Mouse (Mus musculus): ENCODE measurements around the gene Rcn3.
"Not testable (repeated sequence)": the region's sequence is repeated elsewhere in the genome, so short reads cannot be mapped to it uniquely, and the experiment has no call there.

Gene Rcn3

DNA sequence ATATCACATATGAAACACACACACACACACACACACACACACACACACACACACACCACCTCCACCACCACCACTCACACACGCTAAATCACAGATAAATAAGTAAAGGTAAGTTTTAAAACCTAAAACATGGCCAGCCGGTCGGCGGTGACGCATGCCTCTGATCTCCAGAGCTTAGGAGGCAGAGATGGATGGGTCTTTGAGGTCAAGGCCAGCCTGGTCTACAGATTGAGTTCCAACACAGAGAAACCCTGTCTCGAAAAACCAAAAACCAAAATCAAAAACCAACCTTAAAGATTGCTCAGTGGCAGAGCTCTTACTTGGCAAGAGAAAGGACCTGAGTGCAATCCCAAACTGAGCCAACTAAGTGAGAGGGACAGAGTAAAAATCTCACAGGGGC is 8.0 kb upstream of the Rcn3 start:
- intact Hi-C loops (cut with DNase I) = no loop called here

DNA sequence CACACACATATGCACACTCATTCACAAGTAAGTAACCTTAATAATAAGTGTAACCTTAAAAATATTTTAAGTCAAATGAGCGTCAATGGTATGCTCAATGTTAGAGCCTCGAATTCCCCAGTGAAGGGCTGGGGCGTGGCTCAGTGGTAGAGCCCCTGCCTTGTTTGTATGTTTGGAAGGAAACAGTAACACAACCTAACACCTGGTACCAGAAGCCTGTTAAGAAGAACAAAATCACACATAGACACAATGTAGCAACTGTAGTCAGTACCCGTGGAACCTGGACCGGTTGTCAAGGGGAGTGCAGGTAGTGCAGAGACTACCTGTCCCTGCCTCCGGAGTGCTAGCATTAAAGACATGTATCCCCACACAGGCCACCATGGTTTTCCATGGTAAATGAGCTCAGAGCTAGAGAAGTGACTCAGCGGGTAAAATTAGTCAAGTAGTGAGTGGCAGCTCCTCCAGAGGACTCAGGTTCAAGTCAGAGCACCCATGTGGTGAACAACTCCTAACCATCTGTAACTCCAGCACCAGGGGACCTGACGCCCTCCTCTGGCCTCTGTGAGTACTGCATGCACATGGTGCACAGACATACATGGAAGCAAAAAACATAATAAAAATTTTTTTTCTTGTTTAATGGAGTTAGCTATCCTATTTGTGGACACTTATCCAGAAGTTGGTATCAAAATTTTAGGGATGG is 6.7 kb upstream of the Rcn3 start:
- intact Hi-C loops (cut with DNase I) = no loop called here

DNA sequence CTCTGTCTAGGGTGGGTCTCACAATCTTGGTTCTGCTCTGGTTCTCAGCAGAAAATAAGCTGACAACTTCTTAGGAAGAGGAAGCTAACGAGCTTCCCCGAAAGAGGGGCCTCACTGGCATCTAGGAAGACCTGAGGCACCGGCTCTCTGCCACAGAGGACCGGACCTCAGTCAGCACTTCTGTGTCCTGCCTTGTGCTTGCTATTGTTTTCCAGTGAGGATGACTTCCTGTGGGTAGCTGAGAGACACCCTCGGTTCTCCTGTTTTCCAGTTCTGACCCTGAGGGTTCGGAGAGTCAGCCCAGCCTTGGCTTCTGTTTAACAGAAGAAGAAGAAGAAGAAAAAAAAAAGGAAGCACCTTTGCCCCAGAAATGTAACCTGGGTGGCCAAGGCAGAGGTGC is 5.5 kb upstream of the Rcn3 start:
- intact Hi-C loops (cut with DNase I) = no loop called here

DNA sequence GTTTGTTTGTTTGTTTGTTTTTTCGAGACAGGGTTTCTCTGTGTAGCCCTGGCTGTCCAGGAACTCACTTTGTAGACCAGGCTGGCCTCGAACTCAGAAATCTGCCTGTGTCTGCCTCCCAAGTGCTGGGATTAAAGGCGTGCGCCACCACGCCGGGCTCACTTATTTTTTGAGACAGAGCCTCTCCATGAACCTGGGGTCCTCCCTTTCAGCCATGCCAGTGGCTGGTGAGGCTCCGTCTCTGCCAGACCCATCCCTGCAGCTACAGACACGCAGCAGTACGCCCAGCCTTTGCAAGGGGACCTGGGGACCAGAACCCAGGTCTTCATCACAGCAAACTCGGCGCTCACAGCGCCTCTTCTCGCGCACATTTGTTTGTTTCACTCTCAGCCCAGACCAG is 3.9 kb upstream of the Rcn3 start:
- intact Hi-C loops (cut with DNase I) = not testable (repeated sequence)

DNA sequence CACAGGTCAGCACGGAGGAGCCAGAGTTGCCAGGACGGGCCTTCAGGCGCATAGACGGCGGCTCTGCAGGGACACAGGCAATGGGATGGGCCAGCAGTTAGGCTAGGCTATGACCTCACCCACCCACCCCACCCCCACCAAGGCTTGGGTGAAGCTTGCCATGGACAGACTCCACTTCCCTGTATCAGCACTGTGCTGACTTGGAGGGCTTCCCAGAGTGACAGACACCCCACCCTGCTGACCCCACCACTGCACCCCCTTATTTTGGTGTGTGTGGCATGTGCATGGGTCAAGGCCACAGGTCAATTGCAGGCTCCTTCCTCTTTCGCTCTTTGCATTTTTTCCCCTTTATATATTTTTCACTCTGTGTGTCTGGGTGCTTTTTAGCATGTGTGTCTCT is 3.3 kb upstream of the Rcn3 start:
- intact Hi-C loops (cut with DNase I) = no loop called here

DNA sequence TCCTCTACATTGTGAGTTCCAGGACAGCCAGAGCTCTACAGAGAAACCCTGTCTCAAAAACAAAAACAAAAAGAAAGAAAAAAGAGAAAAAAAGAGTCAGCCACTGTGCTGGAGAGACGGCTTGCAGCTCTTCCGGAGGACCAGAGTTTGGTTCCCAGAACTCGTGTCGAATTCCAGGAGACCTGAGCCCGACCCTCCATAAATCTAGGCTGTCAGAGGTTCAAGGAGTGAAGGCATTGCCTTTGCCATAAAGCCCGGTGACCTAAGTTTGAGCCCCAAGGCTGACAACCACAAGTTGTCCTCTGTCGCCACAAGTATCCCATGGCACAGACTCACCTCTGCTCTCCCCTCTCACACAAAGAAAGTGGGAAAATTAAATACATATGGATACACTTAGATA is 2.1 kb upstream of the Rcn3 start:
- intact Hi-C loops (cut with DNase I) = loop anchor here (5.0 kb wide), 1 partner anchor 108 kb away; the partner anchor contains the start of gene Ccdc155

DNA sequence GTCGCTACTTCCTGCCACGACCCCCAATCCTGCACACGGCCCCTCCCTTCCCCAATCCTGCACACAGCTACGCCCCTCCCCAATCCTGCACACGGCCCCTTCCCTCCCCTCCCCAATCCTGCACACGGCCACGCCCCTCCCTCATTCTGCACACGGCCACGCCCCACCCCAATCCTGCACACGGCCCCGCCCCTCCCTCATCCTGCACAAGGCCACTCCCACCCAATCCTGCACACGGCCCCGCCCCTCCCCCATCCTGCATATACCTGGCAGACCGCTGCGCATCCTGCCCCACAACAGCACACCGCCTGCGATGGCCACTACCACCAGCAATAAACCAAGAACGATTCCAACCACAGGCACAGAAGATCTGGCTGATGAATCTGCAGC is 1.5 kb upstream of the Rcn3 start:
- intact Hi-C loops (cut with DNase I) = loop anchor here (5.0 kb wide), 1 partner anchor 109 kb away; the partner anchor contains the start of gene Ccdc155

DNA sequence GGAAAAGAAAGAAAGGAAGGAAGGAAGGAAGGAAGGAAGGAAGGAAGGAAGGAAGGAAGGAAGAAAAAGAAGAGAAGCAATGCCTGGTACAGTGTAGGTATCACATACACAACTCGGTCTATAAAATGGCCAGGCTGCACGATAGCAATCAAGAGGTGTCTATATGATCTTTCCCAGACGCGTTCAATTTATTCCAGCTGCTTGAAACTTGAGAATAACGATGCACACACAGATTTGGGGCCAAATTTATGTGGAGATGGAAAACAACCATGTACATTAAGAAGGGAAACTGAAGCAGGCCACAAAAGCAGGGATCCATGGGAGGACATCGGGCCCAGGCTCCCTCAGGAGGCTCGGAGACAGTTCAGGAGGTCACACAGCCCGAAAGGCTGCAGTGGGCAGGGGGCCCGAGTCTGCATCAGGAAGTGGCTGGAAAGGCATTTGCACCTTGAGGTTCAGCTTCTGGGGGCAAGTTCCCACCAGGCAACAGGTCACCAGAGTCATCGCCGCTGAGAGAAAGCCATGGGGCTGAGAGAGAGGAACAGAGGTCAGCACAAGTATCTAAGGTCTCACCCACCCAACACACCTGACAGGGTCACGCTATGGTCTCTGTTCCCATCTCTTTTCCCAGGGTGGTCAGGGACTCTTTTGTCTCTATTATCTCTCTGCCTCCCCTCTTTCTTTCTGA is 951 bp upstream of the Rcn3 start:
- intact Hi-C loops (cut with DNase I) = loop anchor here (5.0 kb wide), 1 partner anchor 109 kb away; the partner anchor contains the start of gene Ccdc155

DNA sequence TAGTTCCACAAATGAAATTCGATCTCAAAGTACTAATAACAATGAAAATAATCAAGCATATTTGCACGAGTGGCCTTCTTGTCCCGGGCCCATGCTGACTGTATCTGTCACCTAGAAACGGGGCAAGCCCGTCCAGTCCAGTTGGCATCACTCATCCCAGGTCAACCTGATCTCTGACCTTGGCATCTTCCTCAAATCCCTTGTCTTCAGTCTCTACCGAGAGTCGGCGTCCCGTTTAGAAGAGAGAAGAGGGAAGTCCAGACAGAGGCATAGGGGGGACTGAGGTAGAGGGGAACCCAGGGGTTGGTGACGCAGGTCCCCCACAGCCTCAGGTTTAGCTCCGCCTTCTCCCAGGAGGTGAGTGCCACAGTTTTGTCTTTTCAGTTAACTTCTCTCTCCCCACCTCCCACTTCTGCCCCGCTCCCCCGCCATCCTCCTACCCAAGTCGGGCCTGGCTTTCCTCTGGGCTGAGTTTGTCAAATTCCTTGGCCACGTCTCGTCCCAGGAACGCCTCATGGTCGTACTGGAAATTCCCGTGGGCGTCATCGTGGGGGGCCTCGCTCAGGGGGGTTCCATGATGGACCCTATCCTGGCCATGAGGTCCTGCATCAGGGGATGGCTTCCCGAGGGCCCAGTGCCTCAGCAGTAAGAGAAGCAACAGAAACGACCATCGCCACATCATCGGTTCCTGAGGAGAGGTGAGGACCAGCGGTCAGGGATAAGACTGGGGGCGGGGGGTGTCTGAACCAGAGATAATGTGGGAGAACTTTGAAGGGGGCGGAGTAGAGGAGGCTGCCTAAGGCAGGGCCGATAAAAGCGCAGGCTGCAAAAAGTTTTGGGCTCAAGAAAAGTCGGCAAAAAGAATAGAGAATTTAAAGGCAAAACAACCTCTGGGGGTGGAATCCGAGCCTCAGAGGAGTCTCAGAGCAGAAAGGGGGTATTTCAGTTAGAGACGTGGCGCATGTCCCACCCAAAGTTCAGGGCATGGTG is 725 bp downstream of the Rcn3 start:
- intact Hi-C loops (cut with DNase I) = loop anchor here (5.0 kb wide), 1 partner anchor 111 kb away; the partner anchor contains the start of gene Ccdc155

DNA sequence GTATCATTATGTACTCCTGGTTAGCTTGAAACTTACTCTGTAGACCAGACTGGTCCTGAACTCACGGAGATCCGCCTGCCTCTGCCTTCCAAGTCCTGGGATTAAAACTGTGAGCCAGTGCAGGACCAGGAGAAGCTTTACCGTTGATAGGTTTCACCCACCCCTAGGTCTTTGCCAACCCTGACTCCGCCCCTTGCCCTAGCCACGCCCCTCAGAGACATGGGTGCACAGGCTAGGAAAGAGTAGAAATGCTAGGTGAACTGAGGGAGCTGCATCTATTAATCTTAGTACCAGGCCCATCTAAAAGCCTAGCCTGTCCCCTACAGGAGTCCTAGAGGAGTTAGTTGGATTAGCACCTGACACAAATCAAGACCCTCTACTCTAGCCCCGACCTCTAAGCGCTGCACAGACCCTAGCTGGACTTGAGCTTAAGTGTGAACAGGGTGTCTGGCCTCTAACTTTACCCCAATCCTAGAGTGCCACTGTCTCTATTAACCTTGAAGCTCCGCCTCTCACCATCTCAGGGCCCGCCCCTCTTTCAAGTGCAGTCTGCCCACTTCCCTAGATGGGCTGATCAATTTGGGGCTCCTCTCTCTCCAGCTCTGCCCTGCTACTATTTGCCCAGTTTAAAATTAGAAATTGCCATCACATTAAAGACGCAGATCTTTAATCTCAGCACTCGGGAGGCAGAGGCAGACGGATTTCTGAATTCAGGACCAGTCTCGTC is 1.6 kb downstream of the Rcn3 start:
- intact Hi-C loops (cut with DNase I) = loop anchor here (5.0 kb wide), 1 partner anchor 112 kb away; the partner anchor contains the start of gene Ccdc155

DNA sequence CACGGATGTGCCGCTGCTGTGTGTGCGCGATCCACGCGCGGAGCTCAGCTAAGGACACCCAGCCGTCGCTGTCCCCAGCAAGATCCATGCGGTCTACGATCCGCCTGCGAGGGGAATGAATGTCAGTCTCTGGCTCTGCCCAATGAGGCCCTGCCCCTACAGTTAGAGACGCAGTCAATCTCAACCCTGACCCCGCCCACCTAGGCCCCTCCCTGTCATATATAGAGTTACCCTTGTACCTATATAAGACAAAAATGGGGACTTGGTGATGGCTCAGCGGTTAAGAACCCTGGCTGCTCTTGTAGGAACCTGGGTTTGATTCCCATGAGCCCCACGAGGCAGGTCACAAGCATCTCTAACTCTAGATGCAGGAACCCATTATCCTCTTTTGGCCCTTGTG is 3.4 kb downstream of the Rcn3 start:
- intact Hi-C loops (cut with DNase I) = no loop called here

DNA sequence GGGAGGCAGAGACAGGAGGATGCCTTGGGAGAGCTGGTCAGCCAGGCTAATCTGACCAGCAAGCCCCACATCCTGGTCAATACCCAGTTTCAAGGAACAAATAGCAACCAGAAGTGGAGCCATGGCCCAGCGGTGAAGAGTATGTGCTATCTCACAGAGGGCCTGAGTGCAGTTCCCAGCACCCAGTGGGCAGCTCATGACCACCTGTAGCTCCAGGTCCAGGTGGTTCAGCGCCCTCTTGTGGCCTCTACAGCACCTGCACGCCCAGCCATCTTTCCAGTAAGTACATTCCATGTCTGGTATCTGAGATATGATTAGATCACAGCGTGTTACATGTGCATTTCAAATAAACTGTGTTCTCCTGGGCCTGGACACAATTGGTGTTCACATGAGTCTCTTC is 5.9 kb downstream of the Rcn3 start:
- intact Hi-C loops (cut with DNase I) = no loop called here

DNA sequence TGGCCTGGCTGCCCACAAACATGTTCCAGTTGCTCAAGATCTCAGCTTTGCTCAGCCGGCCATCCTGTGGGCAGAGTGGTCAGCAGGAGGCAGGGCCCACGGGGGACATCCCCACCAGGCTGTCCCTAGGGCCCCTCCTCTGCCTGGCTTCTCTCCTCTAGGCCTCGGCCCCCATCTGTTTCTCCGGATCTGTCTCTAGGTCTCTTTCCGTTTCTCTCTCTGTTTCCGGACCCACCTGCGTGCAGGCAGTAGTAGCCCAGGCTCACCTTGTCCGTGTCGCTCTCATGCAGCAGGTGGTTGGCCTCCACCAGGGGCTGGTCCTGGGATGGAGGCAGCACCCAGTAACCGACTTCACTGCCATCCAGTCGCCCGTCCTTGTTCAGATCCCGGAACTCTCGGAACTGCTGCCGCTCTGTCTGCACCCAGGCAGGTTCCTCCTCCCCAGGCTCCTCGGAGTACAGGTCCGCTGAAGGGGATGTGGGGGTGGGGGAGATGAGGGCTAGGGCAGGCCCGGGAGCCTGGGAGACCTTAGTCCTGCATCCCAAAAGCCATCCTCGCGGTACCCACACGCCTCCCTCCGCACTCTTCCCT is 8.6 kb downstream of the Rcn3 start:
- intact Hi-C loops (cut with DNase I) = loop anchor here (5.0 kb wide), 1 partner anchor 39 kb away; the partner anchor contains the start of gene Rps11

DNA sequence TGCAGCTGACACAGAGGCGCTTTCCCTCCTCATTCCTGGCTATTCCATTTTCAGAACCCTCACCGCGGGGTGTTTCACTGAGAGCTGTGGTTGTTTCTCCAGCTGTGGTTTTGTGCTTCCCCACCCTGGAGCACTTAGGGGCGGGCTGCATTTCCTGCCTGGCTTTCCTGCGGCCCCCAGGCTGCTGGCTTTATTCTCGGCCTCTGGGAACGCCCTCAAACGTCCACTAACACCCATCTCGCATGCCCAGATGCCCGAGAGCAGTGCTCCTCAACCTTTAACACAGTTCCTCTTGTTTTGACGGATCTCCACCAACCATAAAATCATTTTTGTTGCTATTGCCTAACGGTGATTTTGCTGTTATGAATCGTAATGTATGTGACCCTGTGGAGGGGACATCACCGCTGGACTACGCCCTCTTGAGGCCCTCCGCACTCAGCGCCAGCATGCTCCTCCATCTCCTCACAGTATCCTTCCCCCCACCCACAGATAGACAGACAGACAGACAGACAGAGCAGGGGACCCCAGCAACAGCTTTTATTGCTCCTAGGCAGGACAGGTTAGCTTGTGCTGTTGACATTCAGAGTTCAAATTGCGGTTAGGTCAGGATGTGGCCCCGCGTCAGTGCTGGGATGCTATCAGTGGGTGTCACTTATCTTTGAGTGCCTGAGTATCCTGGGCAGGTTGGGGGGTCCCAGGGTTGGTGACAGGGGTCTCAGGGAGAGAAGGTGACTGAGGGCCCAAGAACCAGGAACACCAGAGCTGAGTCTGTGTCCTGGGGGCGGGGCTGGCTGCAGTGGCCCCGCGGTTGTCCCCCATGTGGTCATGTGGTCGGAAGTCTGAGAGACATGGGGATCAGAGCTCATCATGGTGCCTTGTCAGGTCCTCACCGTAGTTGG is 9.4 kb downstream of the Rcn3 start:
- intact Hi-C loops (cut with DNase I) = loop anchor here (5.0 kb wide), 1 partner anchor 40 kb away; the partner anchor contains the start of gene Rps11

DNA sequence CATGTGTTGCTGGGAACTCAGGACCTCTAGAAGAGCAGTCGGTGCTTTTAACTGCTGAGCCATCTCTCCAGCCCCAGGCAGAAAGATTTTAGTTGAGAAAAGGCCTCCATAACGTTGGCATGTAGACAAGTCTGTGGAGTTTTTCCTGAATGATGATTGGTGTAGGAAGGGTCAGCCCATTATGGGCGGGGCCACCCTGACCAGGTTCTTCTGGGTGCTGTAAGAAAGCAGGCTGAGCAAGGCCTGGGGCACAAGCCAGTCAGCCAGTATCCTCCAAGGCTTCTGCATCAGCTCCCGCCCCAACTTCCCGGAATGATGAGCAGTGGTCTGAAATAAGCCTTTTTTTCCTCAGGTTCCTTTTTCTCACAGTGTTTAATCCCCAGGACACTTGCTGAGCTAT is 11.0 kb downstream of the Rcn3 start:
- intact Hi-C loops (cut with DNase I) = loop anchor here (5.0 kb wide), 1 partner anchor 41 kb away; the partner anchor contains the start of gene Rps11

DNA sequence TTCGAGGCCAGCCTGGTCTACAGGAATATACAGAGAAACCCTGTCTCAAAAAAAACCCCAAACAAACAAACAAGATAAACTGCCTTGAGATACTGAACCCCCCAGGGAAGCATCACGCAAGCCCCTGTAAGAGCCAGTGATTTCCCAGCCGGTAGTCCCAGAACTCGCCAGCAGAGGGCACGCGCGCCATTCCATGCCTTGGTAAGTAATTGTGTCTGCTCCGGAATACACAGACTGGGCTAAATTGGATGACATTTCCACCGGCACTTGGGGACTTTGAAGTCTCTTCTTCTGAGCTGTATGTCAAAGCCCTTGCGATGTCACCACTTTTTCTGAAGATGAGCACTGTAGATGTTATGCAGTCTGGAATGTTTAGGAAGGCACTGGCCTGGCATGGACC is 12.2 kb downstream of the Rcn3 start:
- intact Hi-C loops (cut with DNase I) = loop anchor here (1.0 to 5.0 kb wide), 3 partner anchors 42 to 122 kb away; partner anchors contain the start of genes Ccdc155, Flt3l, Gm45713 and Rps11

DNA sequence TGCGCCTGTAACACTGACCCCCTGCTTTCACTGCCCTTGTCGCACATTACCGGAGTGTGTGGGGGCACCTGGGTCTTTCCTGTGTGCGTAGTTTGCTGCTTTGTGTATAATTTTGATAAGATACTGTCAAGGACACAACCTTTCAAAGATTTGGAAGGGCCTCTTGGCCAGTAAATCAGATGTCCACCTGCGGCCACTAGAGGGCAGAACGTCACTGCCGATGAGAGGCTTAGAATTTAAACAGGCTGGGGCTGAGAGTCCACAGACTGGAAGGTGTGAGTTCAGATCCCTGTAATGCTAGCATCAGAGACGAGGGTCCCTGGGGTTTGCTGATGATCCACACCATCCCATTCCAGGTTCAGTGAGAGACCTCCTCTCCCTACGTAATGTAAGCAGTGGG is 13.5 kb downstream of the Rcn3 start:
- intact Hi-C loops (cut with DNase I) = loop anchor here (5.0 kb wide), 1 partner anchor 124 kb away; the partner anchor contains the start of gene Ccdc155

DNA sequence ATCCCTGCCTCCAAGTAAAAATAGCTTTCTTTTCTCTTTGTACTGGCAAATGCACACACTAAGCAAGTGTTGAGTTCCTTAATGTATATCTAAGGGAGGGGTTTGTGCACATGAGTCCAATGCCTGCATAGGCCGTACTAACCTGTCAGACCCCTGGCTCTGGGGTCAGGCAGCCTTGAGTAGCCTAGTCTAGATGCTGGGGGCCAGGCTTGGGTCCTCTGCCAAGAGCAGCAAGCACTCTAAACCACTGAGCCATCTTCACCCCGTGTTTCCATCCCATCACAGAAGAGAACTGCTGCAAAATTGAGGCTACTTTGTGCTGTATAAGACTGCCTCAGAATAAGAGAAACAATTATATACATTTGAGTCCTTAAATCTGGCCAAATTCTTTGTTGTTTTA is 14.2 kb downstream of the Rcn3 start:
- intact Hi-C loops (cut with DNase I) = loop anchor here (5.0 kb wide), 1 partner anchor 124 kb away; the partner anchor contains the start of gene Ccdc155

DNA sequence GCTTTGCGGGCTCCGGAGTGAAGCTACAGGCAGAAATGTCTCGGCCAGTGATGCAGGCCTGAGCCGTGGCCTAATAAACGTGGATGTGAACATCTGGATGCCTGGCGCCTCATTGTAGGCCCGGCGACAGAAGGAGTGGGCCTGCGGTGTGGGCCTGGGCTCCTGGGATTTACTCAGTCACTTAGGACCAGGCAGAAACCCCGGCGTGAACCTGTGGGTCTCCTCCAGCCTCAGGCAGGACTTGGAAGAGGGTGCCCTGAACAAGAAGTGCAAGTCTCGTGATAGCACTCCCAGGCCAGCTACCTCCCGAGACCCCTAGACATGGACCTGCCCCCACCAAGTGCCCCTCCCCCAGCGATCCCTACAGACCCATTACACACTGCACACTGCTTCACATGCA is 14.7 kb downstream of the Rcn3 start:
- intact Hi-C loops (cut with DNase I) = loop anchor here (5.0 kb wide), 1 partner anchor 125 kb away; the partner anchor contains the start of gene Ccdc155
